Mouse (Mus musculus): Measurements from ENCODE around the gene Tmprss7. TPM values are rescaled to one million over a fixed set of nuclear protein-coding genes. Genes with fewer than 3 reads are reported as not detected.

The Tmprss7 gene
- total and polyA plus RNA-seq, 3 experiments: 0.10 to 0.58 (median 0.28) TPM

- no peak for DNase-seq
Observed at GRCm38 (mm10) chr16:45685295-45685694, 8.2 kb downstream of the Tmprss7 start.

GRCm38 (mm10) chr16:45684815-45685214, 8.6 kb downstream of the Tmprss7 start:
- peak; percentile 68 for DNase-seq

GRCm38 (mm10) chr16:45676462-45676861, 17.0 kb downstream of the Tmprss7 start:
- DNase-seq: peak; percentile 21

GRCm38 (mm10) chr16:45670005-45670404, 23.5 kb downstream of the Tmprss7 start:
- peak; percentile 58 for DNase-seq

GRCm38 (mm10) chr16:45668178-45668577, 25.3 kb downstream of the Tmprss7 start:
- no peak for DNase-seq

GRCm38 (mm10) chr16:45666136-45666535, 27.3 kb downstream of the Tmprss7 start:
- DNase-seq: no peak

GRCm38 (mm10) chr16:45662381-45662780, 31.1 kb downstream of the Tmprss7 start:
- DNase-seq: no peak

- no peak for DNase-seq
Observed at GRCm38 (mm10) chr16:45659596-45659995, 33.9 kb downstream of the Tmprss7 start.

GRCm38 (mm10) chr16:45658248-45658647, 35.2 kb downstream of the Tmprss7 start:
- no peak for DNase-seq

GRCm38 (mm10) chr16:45657574-45658159, 35.8 kb downstream of the Tmprss7 start:
- DNase-seq: no peak

- no peak for DNase-seq
Observed at GRCm38 (mm10) chr16:45654465-45654864, 39.0 kb downstream of the Tmprss7 start.

GRCm38 (mm10) chr16:45653934-45654332, 39.5 kb downstream of the Tmprss7 start, which contains the start of gene BC016579:
Gene BC016579, minus strand, starts transcription at chr16:45654068.
- peak; percentile 19 for DNase-seq

- no peak for DNase-seq
Observed at GRCm38 (mm10) chr16:45653009-45653933, 40.2 kb downstream of the Tmprss7 start.

- DNase-seq: no peak
Observed at GRCm38 (mm10) chr16:45651497-45651896, 42.0 kb downstream of the Tmprss7 start.

GRCm38 (mm10) chr16:45644380-45644779, 49.1 kb downstream of the Tmprss7 start:
- peak; percentile 82 for DNase-seq

GRCm38 (mm10) chr16:45643944-45644343, 49.5 kb downstream of the Tmprss7 start:
- no peak for DNase-seq

GRCm38 (mm10) chr16:45641301-45641700, 52.2 kb downstream of the Tmprss7 start:
- DNase-seq: peak; percentile 28

GRCm38 (mm10) chr16:45640070-45640762, 53.2 kb downstream of the Tmprss7 start:
- DNase-seq: no peak

- DNase-seq: no peak
Observed at GRCm38 (mm10) chr16:45635826-45636225, 57.6 kb downstream of the Tmprss7 start.

- DNase-seq: peak; percentile 57
Observed at GRCm38 (mm10) chr16:45632420-45632819, 61.0 kb downstream of the Tmprss7 start.

- peak; percentile 54 for DNase-seq
Observed at GRCm38 (mm10) chr16:45630347-45630960, 63.0 kb downstream of the Tmprss7 start.

- DNase-seq: no peak
Observed at GRCm38 (mm10) chr16:45629497-45630105, 63.9 kb downstream of the Tmprss7 start.
